Mouse (Mus musculus): ENCODE data around the gene Gm9945. TPM values are rescaled to one million over a fixed set of nuclear protein-coding genes. Genes with fewer than 3 reads are reported as not detected.

Gm9945 gene
- polyA plus RNA-seq, 1 experiment from 2014 or later, result not detected

GRCm38 (mm10) chr11:53521120-53521820, 41.3 kb downstream of the Gm9945 start:
- peaks cover 25% of the 10 kb centered on the region for H3K27me3 ChIP-seq
- peak overlapping the region; percentile 83 for H3K4me2 ChIP-seq
- peaks cover 56% of the 10 kb centered on the region for H3K4me1 ChIP-seq (replicated peaks)
- H3K9ac ChIP-seq, result peak overlapping the region; percentile 87
- H3K27ac ChIP-seq, result no peak overlapping the region
- no peak for ATAC-seq (ENCODE audit: low FRiP score)
- H3K36me3 ChIP-seq, result no peaks in the 10 kb centered on the region
- peak overlapping the region; percentile 73 for H3K4me3 ChIP-seq
- 47% methylated on average over 16 of the region's 16 CpGs for WGBS
- no peaks in the 10 kb centered on the region for H3K9me3 ChIP-seq

GRCm38 (mm10) chr11:53521821-53522131, 41.8 kb downstream of the Gm9945 start:
- H3K27ac ChIP-seq, result no peak overlapping the region
- no peak for ATAC-seq (ENCODE audit: low FRiP score)
- H3K27me3 ChIP-seq, result peaks cover 25% of the 10 kb centered on the region
- no peaks in the 10 kb centered on the region for H3K36me3 ChIP-seq
- H3K9me3 ChIP-seq, result no peaks in the 10 kb centered on the region
- H3K4me2 ChIP-seq, result peak overlapping the region; percentile 83
- WGBS, result 84% methylated on average over 7 of the region's 7 CpGs
- H3K4me1 ChIP-seq (replicated peaks), result peaks cover 57% of the 10 kb centered on the region
- no peak overlapping the region for H3K4me3 ChIP-seq
- H3K9ac ChIP-seq, result no peak overlapping the region

DNA sequence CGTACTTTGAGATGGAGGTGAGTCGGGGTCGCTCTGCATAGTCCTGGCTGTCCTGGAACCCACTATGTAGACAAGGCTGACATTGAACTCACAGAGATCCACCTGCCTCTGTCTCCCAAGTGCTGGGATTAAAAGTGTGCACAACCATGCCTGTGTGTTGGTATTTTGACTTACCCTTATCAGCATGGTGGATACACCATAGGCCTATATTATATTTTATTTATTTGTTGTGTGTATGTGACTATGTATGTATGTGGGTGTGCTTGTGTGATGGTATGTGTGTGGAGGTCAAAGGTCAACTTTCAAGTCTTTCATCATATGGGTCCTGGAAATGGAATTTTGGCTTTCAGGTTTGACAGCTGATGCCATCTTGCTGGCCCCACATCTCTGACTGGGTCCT, 42.4 kb downstream of the Gm9945 start:
- 96% methylated on average over 3 of the region's 3 CpGs for WGBS
- Histone ChIP-seq H3K36me3 (no peaks in the 10 kb centered on the region), H3K9me3 (no peaks in the 10 kb centered on the region), H3K4me2 (no peak overlapping the region), H3K27me3 (peaks cover 22% of the 10 kb centered on the region), H3K4me1 (replicated peaks) (peaks cover 57% of the 10 kb centered on the region), H3K27ac (no peak overlapping the region), H3K4me3 (no peak overlapping the region), H3K9ac (no peak overlapping the region)
- ATAC-seq (ENCODE audit: low FRiP score), result no peak

GRCm38 (mm10) chr11:53522930-53523329, 43.0 kb downstream of the Gm9945 start:
- H3K27ac ChIP-seq, result no peak overlapping the region
- peaks cover 16% of the 10 kb centered on the region for H3K27me3 ChIP-seq
- 0 out of 2 replicates have a peak overlapping the region, but pooled peaks have one; percentile 1 for H3K4me2 ChIP-seq
- H3K4me3 ChIP-seq, result no peak overlapping the region
- ATAC-seq (ENCODE audit: low FRiP score), result no peak
- no peaks in the 10 kb centered on the region for H3K9me3 ChIP-seq
- peaks cover 57% of the 10 kb centered on the region for H3K4me1 ChIP-seq (replicated peaks)
- no peak overlapping the region for H3K9ac ChIP-seq
- WGBS, result 76% methylated on average over 9 of the region's 9 CpGs
- no peaks in the 10 kb centered on the region for H3K36me3 ChIP-seq

DNA sequence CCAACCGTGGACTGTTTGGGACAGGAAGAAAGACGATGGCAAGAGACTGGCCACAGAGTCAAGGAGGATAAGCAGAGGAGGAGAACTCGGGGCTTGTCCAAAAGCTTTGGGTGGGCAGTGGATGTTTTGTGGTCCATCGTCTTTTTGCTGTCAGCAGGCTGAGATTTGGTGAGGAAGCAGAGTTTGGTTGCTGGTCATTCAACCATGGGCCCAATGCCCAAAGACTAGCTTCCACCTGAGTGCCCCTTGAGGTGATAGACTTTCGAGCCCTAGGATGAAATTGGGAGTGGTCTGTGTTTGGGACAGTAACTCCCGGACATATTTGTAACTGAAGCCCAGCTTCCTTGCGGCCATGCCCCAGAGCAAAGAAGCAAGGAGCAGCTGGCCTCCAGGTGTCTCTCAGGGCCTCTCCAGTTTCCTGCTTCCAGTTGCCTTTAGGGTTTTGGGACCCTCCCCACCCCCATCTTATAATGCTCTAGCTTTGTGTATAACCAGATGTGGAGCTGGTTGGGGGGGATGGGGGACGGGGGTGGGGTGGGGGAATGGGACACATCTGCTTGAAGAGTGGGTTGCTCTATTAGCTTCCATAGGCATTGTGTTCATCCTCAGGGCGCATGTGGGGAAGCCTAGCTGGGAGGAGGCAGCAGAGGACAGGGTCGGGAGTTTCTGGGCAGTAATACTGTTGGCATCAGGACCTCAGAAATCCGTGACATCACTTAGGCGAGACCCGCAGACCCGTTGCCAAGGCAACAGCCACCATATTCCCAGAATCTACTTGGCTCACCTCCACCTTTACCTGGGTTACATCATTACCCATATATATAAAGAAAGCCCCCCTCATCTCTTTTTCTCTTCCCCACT, 43.8 kb downstream of the Gm9945 start:
- no peak for ATAC-seq (ENCODE audit: low FRiP score)
- 85% methylated on average over 14 of the region's 14 CpGs for WGBS
- H3K4me1 ChIP-seq (replicated peaks), result peaks cover 59% of the 10 kb centered on the region

GRCm38 (mm10) chr11:53524905-53525304, 44.9 kb downstream of the Gm9945 start:
- no peak overlapping the region for H3K4me3 ChIP-seq
- WGBS, result 71% methylated on average over 6 of the region's 6 CpGs
- no peaks in the 10 kb centered on the region for H3K36me3 ChIP-seq
- H3K27me3 ChIP-seq, result 0 out of 2 replicates have a peak, but pooled peaks cover 4% of the 10 kb centered on the region
- no peak overlapping the region for H3K9ac ChIP-seq
- no peak for ATAC-seq (ENCODE audit: low FRiP score)
- H3K27ac ChIP-seq, result no peak overlapping the region
- no peaks in the 10 kb centered on the region for H3K9me3 ChIP-seq
- no peak overlapping the region for H3K4me2 ChIP-seq
- H3K4me1 ChIP-seq (replicated peaks), result peaks cover 66% of the 10 kb centered on the region

More for the DNA sequence above, 43.8 kb downstream of the Gm9945 start:
- Histone ChIP-seq H3K4me2 (no peak overlapping the region), H3K9me3 (no peaks in the 10 kb centered on the region), H3K27me3 (peaks cover 8% of the 10 kb centered on the region), H3K4me3 (no peak overlapping the region), H3K27ac (no peak overlapping the region), H3K36me3 (no peaks in the 10 kb centered on the region), H3K9ac (no peak overlapping the region)

GRCm38 (mm10) chr11:53525461-53525860, 45.5 kb downstream of the Gm9945 start:
- 0 out of 2 replicates have a peak, but pooled peaks cover 4% of the 10 kb centered on the region for H3K27me3 ChIP-seq
- no peak overlapping the region for H3K4me3 ChIP-seq
- ATAC-seq (ENCODE audit: low FRiP score), result no peak
- H3K9ac ChIP-seq, result no peak overlapping the region
- 44% methylated on average over 4 of the region's 4 CpGs for WGBS
- H3K9me3 ChIP-seq, result no peaks in the 10 kb centered on the region
- no peak overlapping the region for H3K4me2 ChIP-seq
- no peak overlapping the region for H3K27ac ChIP-seq
- H3K4me1 ChIP-seq (replicated peaks), result peaks cover 62% of the 10 kb centered on the region
- H3K36me3 ChIP-seq, result no peaks in the 10 kb centered on the region

DNA sequence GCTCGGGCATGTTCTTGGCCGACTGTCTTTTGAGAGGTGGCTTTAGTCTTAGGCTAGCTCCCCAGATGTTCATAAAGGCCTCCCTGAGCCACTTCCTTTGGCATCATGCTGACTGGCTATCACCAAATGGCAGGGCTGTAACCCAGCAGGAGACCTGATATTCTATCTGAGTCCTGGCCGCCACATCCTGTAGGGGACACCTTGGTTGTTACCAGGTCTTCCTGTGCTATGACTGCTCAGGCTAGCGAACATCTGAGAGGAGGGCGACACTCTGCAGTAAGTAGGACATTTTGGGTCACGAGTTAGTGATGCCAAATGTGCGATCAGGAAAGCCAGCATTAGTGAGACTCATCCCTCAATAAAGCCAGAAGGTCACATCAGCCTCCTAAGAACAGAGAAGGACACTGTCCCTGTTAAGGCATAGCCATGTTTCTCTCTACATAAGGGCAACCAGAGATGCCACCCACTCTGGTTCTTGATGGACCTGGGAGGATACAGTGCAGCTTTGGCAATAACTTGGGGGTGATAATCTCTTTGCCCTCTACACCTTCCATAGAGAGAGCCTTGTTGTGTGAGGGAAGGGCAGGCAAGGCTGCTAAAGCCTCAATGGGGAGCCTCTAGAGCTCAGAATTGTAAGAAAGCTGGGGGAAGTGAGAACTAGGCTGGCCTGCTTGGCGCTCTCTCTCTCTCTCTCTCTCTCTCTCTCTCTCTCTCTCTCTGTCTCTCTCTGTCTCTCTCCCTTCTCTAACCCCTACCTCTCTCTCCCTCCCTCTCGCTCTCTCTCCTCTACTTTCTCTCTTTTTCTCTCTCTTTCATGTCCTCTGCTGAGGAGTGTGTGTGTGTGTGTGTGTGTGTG, 48.7 kb downstream of the Gm9945 start:
- Histone ChIP-seq H3K4me3 (no peak overlapping the region), H3K4me2 (no peak overlapping the region), H3K27me3 (no peaks in the 10 kb centered on the region), H3K36me3 (peaks cover 9% of the 10 kb centered on the region), H3K9ac (no peak overlapping the region), H3K27ac (no peak overlapping the region), H3K4me1 (replicated peaks) (peaks cover 32% of the 10 kb centered on the region), H3K9me3 (no peaks in the 10 kb centered on the region)
- ATAC-seq (ENCODE audit: low FRiP score), result no peak
- 86% methylated on average over 9 of the region's 9 CpGs for WGBS

GRCm38 (mm10) chr11:53529253-53529557, 49.2 kb downstream of the Gm9945 start:
- Histone ChIP-seq H3K4me3 (no peak overlapping the region), H3K36me3 (peaks cover 15% of the 10 kb centered on the region), H3K9me3 (no peaks in the 10 kb centered on the region), H3K27ac (no peak overlapping the region), H3K9ac (no peak overlapping the region), H3K4me1 (replicated peaks) (peaks cover 26% of the 10 kb centered on the region), H3K4me2 (no peak overlapping the region), H3K27me3 (no peaks in the 10 kb centered on the region)
- 71% methylated on average over 6 of the region's 6 CpGs for WGBS
- no peak for ATAC-seq (ENCODE audit: low FRiP score)

DNA sequence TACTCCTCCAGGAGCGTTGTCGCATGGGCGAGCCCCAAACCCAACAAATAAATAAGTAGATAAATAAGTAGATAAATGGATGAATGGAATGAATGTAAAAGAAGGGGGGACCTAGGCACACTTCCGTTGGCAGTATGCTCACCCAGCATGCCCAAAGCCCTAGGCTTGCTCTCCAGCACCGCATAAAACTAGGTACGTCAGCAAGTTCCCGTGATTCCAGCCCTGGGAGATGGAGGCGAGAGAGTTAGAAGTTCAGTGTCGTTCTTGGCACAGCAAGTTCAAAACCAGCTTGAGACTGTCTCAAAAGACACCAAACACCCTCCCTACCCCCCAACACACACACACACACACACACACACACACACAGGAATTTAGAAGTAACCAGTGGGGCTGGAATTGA, 50.0 kb downstream of the Gm9945 start:
- H3K9me3 ChIP-seq, result no peaks in the 10 kb centered on the region
- peaks cover 21% of the 10 kb centered on the region for H3K4me1 ChIP-seq (replicated peaks)
- no peak overlapping the region for H3K9ac ChIP-seq
- 89% methylated on average over 9 of the region's 9 CpGs for WGBS
- H3K4me3 ChIP-seq, result no peak overlapping the region
- peaks cover 23% of the 10 kb centered on the region for H3K36me3 ChIP-seq
- no peak overlapping the region for H3K27ac ChIP-seq
- no peak overlapping the region for H3K4me2 ChIP-seq
- ATAC-seq (ENCODE audit: low FRiP score), result no peak
- no peaks in the 10 kb centered on the region for H3K27me3 ChIP-seq

All from hindbrain, embryonic 13.5 days (tissue).